Mouse (Mus musculus) stomach, postnatal 0 days (tissue): ENCODE results near the gene Ess2.

Experiments used
- CTCF ChIP-seq: IDR thresholded peaks from 2 replicates; pipeline ENCODE4 v1.5.1; 2016; ENCODE audit warnings: antibody characterized with exemption, low read depth, mild to moderate bottlenecking, moderate library complexity
- EP300 ChIP-seq: optimal IDR thresholded peaks from 2 replicates; pipeline ENCODE3; 2016; ENCODE audit warnings: antibody characterized with exemption

DNA sequence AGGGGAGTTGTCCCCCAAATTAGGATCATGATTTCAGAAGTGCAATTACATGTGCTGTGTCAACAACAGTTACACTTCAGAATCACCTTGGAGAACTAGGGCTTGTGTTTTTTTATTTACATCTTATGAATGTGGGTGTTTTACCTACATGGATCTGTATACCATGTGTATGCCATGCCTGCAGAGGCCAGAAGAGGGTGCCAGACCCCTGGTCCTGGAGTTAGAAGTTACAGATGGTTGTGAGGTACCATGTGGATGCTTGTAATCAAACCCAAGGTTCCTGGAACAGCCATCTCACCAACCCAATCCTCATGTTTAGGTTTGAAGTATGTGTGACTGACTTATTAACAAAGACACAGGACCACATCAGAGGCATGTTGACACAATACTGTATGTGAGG, 52.6 kb downstream of the Ess2 start:
- TF ChIP-seq CTCF (peak; percentile 81), EP300 (no peak)
